Mouse (Mus musculus): ENCODE results near the gene Mvd.

Gene Mvd

DNA sequence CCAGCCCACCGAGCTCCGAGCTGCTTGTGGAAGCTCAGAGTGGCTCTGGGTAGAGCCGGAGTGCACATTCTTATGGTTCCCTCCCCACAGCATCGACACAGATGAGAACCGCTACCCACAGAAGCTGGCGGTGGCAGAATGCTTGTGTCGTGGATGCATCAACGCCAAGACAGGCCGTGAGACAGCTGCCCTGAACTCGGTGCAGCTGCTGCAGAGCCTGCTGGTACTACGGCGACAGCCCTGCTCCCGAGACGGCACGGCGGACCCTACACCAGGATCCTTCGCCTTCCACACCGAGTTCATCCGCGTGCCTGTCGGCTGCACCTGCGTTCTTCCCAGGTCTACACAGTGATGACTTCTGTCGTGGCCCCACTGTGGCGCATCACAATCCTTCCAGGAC is 20.0 kb downstream of the Mvd start:
- DNase-seq: no peak

DNA sequence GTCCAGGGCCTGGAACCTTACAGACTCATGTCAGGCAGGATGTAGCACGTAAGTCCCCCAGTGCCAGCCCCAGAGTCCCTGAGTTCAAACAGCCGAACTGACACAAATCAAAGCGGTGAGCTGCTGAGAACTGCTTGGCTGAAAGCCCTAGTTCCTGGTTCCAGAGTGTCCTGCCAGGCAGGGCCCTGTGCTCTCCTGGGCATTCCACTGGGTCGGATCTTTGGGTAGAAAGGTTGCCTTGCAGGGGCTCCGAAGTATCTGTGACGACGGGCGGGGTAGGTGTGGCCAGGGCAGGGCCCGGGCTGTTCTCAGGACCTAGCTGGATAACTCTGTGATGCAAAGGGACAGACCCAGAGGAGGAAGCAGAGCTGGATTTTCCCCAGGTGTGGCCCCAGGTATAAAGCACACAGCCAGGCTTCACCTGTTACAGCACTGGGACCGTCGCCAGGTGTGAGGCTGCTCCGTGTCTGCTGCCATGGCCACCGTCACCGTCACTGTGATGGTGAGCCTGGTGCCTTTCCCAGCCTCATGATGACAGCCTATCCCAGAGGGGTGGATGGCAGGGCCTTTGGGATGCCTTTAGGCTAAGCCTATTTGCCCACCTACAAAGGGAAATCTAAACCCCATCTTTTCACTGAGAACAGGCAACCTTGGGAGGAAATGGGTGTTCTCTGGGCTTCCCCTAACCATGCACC is 21.7 kb downstream of the Mvd start, which contains the start of gene Il17c:
Gene Il17c (plus strand): TSS at position 645 of the 695 bp plus-strand sequence.
- peak; percentile 72 to 74 for DNase-seq

DNA sequence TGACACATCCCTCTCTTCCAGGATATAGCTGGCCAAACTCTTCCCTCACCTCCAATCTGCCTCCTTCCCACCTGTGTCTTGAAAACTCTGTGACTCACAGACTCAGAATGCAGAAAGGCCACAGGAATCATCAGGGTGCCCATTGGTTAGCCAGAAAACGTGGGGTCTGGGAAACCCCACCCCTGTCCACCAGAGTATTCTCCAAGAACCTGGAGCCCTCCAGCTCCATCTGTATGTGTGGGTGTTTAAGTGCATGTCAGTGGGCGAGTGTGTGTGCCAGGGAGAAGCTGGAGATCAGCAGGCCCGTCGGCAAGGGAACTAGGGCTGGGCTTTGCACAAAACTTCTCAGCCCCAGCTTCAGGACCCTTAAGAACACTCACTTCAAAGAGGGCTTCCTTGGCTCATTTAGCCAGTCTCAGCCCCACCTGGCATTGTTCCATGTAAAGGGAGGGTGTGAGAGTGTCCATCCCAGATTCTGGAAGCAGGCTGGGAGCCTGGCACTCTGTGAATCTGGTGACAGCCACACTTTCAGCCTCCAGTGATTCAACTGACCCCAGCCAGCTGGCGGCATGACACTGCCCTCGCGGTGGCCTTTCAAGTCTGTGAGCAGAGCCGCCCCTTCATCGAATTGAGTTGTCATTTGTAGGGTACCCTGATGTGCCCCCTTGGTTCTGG is 23.2 kb downstream of the Mvd start:
- peak; percentile 82 to 83 for DNase-seq

DNA sequence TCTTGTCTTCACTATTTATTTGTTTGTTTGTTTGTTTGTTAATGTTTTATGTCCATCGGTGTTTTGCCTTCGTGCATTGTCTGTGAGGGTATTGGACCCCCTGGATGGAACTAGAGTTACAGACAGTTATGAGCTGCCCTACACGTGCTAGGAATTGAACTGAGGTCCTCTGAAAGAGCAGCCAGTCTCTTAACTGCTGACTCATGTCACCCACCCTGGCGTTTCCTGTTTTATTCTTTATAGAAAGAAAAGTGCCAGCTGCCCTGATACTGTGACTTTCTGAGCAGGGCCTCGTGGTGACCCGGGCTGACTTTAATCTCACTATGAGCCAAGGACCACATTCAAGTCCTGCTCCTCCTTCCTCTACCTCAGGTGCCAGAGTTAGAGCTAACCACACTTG is 27.7 kb downstream of the Mvd start:
- DNase-seq: no peak

DNA sequence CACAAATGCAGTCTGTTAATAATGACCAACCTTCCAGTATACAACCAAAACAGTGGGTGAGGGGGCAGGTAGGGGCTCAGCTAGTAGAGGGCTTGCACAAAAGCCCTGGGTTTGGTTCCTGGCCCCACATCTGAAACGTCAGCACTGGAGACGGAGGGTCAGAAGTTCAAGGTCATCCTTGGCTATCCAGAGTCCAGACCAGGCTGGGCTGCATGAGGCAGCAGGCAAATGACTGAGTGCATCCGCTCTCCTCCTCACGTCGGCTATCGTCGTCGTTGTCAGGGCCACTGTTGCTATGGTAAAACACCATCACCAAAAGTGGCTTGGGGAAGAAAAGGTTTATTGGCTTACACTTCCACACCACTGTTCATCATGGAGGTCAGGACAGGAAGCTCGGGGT is 28.9 kb downstream of the Mvd start:
- DNase-seq: no peak

DNA sequence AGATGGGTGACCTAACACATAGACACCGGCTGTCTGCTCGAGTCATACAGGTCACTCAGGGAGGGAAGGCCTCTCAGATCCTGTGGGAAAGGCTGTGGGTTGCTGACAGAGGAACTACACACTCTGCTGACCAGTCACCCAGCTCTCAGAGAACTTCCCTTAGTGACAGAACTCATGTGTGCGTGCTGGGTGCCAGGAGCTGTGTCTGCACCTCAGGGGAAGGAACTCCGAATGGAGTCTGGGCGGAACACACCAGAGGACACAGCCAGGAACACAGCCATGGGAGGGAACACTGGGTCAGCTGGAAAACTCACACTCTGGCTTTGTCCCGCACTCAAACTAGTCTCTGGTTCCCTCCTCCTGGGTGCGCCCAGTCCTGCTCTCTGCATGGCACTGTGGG is 35.5 kb downstream of the Mvd start:
- no peak for DNase-seq

DNA sequence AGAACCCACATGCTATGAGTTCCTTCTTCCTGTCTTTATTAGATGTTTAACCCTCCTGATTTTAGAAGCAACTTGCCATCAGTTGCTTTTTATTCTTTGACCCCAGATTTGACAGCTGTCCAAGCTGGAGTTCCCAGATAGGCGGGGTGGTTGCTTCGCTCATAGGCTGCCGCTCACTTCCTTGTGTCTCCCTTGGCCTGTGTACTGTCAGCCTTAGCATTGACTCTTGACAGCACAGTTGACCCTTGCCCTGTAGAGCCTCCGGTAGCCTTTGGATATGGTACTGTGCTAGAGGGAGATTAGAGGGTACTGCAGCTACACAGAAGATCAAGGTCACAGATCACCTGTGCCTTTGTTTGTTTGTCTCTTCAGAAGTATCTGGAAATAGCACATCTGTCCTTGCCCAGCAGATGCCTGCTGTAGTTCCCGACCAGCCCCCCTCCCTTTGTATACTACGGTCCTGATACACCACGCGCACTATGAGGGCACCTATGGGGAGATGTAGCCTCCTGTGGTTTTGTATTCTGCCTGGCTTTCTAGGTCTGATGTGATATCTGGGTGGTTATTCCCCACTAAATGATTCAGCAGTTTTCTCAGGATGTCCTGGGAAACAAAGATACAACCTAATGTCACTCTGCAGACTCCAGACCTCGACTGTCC is 37.9 kb downstream of the Mvd start:
- no peak for DNase-seq

DNA sequence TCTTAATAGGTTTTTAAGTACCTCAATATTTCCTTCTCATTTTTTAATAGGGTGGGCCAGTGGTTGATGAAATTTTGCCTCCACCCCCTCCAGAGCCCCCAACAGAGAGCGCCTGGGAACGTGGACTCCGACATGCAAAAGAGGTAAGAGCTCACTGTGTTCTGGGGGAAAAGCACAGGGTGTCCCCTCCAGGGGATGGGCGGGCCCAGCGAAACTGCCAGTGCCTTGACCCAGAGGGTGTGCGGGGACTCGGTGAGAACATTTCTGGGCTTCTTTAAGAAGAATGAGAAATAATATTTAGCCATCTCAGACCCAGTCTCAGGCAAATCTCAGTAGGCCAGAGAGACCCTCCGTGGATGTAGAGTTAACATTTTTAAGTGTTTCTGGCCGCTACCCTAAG is 45.0 kb downstream of the Mvd start:
- DNase-seq: no peak

DNA sequence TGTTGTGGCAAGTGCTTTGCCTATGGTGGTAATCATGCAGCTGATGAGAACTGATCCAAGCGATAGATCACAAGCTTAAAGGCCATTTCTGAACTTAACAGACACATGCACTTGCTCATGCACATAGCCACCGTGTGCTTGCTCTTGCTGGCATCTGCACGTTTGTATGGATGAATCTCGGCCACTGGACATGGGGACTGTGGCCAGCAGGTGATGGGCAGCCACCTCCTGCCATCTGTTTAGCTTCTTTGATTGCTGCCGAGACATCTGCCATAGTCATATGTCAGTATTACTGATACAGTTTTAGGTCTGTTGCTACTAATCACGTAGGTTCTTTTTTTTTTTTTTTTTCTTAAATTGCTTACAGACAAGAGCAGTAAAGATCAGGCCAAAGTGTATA is 47.9 kb downstream of the Mvd start:
- peak; percentile 77 to 81 for DNase-seq

DNA sequence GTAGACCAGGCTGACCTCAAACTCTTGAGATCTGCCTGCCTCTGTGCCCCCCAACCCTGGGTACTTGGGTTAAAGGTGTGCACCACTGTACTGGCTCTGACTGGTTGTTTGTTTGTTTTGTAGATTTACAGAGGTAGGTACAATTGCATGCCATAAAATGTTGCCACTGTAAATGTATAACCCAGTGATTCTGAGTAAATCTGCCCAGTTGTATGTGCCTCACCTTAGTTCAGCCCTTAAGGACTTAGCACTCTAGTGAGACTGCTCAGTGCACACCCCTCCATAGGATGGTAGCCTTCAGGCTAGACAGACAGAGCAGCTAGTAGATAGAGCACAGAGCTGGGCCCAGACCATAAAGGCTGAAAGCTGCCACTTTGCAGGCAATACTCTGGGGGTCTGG is 49.5 kb downstream of the Mvd start:
- no peak for DNase-seq

DNA sequence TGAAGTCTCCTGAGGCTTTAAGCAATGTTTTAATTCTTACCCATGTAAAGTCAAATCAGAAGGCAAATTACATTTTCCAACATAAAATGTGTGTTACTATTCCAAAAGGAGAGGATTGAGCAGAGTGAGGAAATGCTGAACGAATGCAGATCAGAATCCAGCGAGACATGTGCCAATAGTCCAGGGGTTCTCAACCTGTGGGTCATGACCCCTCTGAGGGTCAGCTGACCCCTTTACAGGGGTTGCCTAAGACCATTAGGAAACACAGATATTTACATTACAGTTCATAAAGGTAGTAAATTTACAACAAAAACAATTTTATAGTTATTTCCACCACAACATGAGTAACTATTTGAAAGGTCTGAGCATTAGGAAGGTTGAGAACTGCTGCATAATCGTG is 52.5 kb downstream of the Mvd start:
- DNase-seq: no peak

DNA sequence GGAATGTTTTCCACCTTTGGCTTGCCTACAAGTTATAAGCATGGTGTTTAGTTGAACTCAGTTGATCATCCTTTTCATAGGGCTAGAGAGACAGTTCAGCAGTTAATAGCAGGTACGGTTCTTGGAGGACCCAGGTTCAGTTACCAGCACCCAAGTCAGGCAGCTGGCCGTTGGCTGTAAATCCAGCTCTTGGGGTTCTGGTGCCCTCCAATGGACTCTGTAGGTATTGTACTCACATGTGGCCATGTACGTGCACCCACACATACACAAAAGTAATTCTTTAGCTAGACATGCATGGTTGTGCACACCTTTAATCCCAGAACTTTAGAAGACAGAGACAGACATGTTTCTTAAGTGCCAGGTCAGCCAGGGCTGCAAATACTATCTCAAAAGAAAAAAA is 53.9 kb downstream of the Mvd start:
- DNase-seq: no peak
